Mouse (Mus musculus) E14TG2a.4 (cell line): ENCODE results near the gene Shprh.

Experiments
- CTCF ChIP-seq: conservative IDR thresholded peaks from 2 replicates; pipeline ENCODE4 v1.5.1; 2014; ENCODE audit warnings: low read length
- NANOG ChIP-seq: IDR thresholded peaks from 2 replicates; pipeline ENCODE4 v1.6.1; 2014; ENCODE audit warnings: borderline replicate concordance, low read length, mixed read lengths
- POU5F1 ChIP-seq: IDR thresholded peaks from 2 replicates; pipeline ENCODE4 v1.6.1; 2014; ENCODE audit warnings: low read length, borderline replicate concordance

- TF ChIP-seq CTCF (no peak), NANOG (no peak), POU5F1 (no peak)
Measured at GRCm38 (mm10) chr10:11180077-11180476, 30.9 kb downstream of the Shprh start.
